Mouse (Mus musculus): ENCODE results near the gene Opcml.

- no peak for TF ChIP-seq GATA1 (IDR thresholded peaks at IDR 0.05; ENCODE audit: low read length)
- no peak for TF ChIP-seq TAL1 (IDR thresholded peaks at IDR 0.05; ENCODE audit: low read length)
Measured at GRCm38 (mm10) chr9:28261078-28261753, 470.6 kb downstream of the Opcml start.

Data from erythroblast, embryonic 14.5 days (primary cell).